Mouse (Mus musculus) liver (tissue): ENCODE data around the gene Ctnnd1.

Experiments
- DNase-seq: peaks from one replicate; pipeline ENCODE4 v3.0.0-alpha.2; 2020; ENCODE audit warnings: mixed read lengths

The Ctnnd1 gene

GRCm38 (mm10) chr2:84646138-84646537, 4.4 kb downstream of the Ctnnd1 start:
- no peak for DNase-seq

GRCm38 (mm10) chr2:84640833-84641232, 9.7 kb downstream of the Ctnnd1 start:
- DNase-seq, result no peak

GRCm38 (mm10) chr2:84638428-84639220, 11.9 kb downstream of the Ctnnd1 start:
- no peak for DNase-seq

GRCm38 (mm10) chr2:84637452-84638165, 13.0 kb downstream of the Ctnnd1 start:
- no peak for DNase-seq

GRCm38 (mm10) chr2:84636231-84636741, 14.3 kb downstream of the Ctnnd1 start:
- peak; percentile 14 for DNase-seq

GRCm38 (mm10) chr2:84635611-84636010, 15.0 kb downstream of the Ctnnd1 start:
- DNase-seq, result peak; percentile 60

GRCm38 (mm10) chr2:84634934-84635482, 15.6 kb downstream of the Ctnnd1 start:
- DNase-seq, result peak; percentile 13

GRCm38 (mm10) chr2:84634006-84634405, 16.6 kb downstream of the Ctnnd1 start:
- no peak for DNase-seq

- DNase-seq, result peak; percentile 62
Observed at GRCm38 (mm10) chr2:84632999-84633398, 17.6 kb downstream of the Ctnnd1 start.

- DNase-seq, result no peak
Observed at GRCm38 (mm10) chr2:84632001-84632400, 18.6 kb downstream of the Ctnnd1 start.

GRCm38 (mm10) chr2:84627036-84627435, 23.5 kb downstream of the Ctnnd1 start:
- DNase-seq, result no peak

GRCm38 (mm10) chr2:84626366-84626975, 24.1 kb downstream of the Ctnnd1 start:
- DNase-seq, result no peak

GRCm38 (mm10) chr2:84624201-84624600, 26.4 kb downstream of the Ctnnd1 start:
- DNase-seq, result no peak

- no peak for DNase-seq
Observed at GRCm38 (mm10) chr2:84623428-84624119, 27.0 kb downstream of the Ctnnd1 start.

- DNase-seq, result no peak
Observed at GRCm38 (mm10) chr2:84622668-84623067, 27.9 kb downstream of the Ctnnd1 start.

GRCm38 (mm10) chr2:84619646-84620340, 30.8 kb downstream of the Ctnnd1 start:
- no peak for DNase-seq

GRCm38 (mm10) chr2:84618914-84619313, 31.7 kb downstream of the Ctnnd1 start:
- DNase-seq, result no peak

- no peak for DNase-seq
Observed at GRCm38 (mm10) chr2:84617637-84618515, 32.7 kb downstream of the Ctnnd1 start.

- no peak for DNase-seq
Observed at GRCm38 (mm10) chr2:84612764-84613163, 37.8 kb downstream of the Ctnnd1 start.

GRCm38 (mm10) chr2:84607842-84608241, 42.7 kb downstream of the Ctnnd1 start:
- no peak for DNase-seq

GRCm38 (mm10) chr2:84600977-84601376, 49.6 kb downstream of the Ctnnd1 start:
- DNase-seq, result no peak
